Mouse (Mus musculus): Measurements from ENCODE around the gene Hps4.

DNA sequence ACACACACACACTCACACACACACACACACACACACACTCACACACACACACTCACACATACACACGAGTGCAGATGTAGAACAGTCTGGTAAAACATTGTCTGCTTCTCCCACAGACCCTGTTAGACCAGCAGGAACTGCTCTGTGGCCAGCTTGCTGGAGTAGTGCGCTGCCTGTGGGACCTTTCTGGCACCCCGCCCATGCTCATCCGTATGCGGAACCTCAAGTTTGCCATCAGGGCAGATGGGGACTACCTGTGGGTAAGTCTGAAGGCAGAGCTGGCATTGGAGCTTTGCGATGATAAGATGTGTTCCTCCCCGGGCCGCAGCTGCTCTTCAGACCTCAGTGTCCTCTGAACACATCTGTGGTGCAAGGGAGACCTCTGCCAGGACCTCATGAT lies 6.3 kb downstream of the Hps4 start:
- TF ChIP-seq EP300 (optimal IDR thresholded peaks at IDR 0.05) = no peak
- no peak for TF ChIP-seq CTCF (IDR thresholded peaks at IDR 0.05; ENCODE audit: low read depth)

All from stomach, postnatal 0 days (tissue).